Mouse (Mus musculus) hindbrain, embryonic 14.5 days (tissue): ENCODE data around the gene Olfr1288. TPM values are rescaled to one million over a fixed set of nuclear protein-coding genes. Genes with fewer than 3 reads are reported as not detected.

Source experiments
- ATAC-seq: fragments of 200-750 bp; cut with Nextera tagmentation; 2 replicates; pipeline ENCODE4 v1.8.0; 2017; ENCODE audit warnings: moderate number of reproducible peaks, mild to moderate bottlenecking, moderate TSS enrichment, moderate library complexity; ENCODE audit not compliant: low FRiP score
- DNase-seq: peaks from one replicate; pipeline ENCODE4 v3.0.0-alpha.2; 2015; ENCODE audit warnings: low spot score
- H3K27ac ChIP-seq: fragments of 300-500 bp; sonication (generic); 2 replicates; pipeline ENCODE4 v1.5.1; 2014; ENCODE audit warnings: mild to moderate bottlenecking, moderate library complexity
- H3K27me3 ChIP-seq: fragments of 300-500 bp; sonication (generic); 2 replicates; pipeline ENCODE4 v1.6.1; 2014; ENCODE audit warnings: mild to moderate bottlenecking, low read length, mixed read lengths; ENCODE audit not compliant: control insufficient read depth, insufficient read depth
- H3K36me3 ChIP-seq: fragments of 300-500 bp; sonication (generic); replicated peaks from 2 replicates; pipeline ENCODE4 v1.6.1; 2014; ENCODE audit not compliant: control insufficient read depth, insufficient read depth
- H3K4me1 ChIP-seq: fragments of 300-500 bp; sonication (generic); replicated peaks from 2 replicates; pipeline ENCODE4 v1.6.1; 2014; ENCODE audit warnings: antibody characterized with exemption, low read length, mixed read lengths; ENCODE audit not compliant: control insufficient read depth, insufficient read depth
- H3K4me2 ChIP-seq: fragments of 300-500 bp; sonication (generic); replicated peaks from 2 replicates; pipeline ENCODE4 v1.6.1; 2014; ENCODE audit warnings: mild to moderate bottlenecking, moderate library complexity
- H3K4me3 ChIP-seq: fragments of 300-500 bp; sonication (generic); replicated peaks from 2 replicates; pipeline ENCODE4 v1.5.1; 2014; ENCODE audit warnings: mild to moderate bottlenecking, low read length
- H3K9ac ChIP-seq: fragments of 300-500 bp; sonication (generic); 2 replicates; pipeline ENCODE4 v1.6.1; 2014
- H3K9me3 ChIP-seq: fragments of 300-500 bp; sonication (generic); 2 replicates; pipeline ENCODE4 v1.6.1; 2016; ENCODE audit warnings: low read length; ENCODE audit not compliant: control insufficient read depth
- WGBS: fragments of 180-500 bp; shearing (Covaris S2); extraction: QIAGEN DNeasy Blood & Tissue Kit; methylation state at CpG from one replicate; pipeline ENCODE4 v1.1.7; 2014; 5-methylcytosine and 5-hydroxymethylcytosine counted together
- polyA plus RNA-seq: library from polyadenylated mRNA; unstranded; fragments of >200 nt; fragmentation: Nextera tagmentation; extraction: Ambion mirVana; gene quantifications from 2 replicates; pipeline ENCODE4 v1.2.1, GENCODE M21; 2014

The Olfr1288 gene
- not detected in 2 replicates for polyA plus RNA-seq

DNA sequence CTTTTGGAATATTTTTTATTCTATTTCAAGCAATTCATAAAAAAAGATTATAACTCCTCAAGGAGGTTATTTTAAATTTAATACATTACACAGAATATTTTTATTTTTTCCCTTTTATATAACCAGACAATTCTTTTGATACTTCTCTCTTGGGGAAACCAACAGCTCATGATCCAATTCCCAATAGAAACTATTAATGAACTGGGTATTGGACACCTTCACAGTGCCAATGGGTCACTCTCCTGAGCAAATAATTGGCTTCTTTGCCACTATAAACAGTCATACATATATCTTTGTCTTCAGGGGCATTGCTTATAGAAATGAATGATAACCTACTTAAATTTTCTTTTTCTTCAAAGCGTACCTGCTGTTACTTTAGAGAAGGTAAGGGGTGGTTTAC is at the start of gene Olfr1288:
Olfr1288 (plus strand) TSS at position 301 of the 400 bp plus-strand sequence.
- H3K36me3 ChIP-seq, result no peaks in the 10 kb centered on the region
- no peak within 1 kb of the TSS for H3K27ac ChIP-seq
- no peak within 1 kb of the TSS for H3K4me3 ChIP-seq
- H3K4me1 ChIP-seq, result no peaks in the 10 kb centered on the region
- 98% methylated on average over 1 of the region's 1 CpGs for WGBS
- no peak for ATAC-seq
- no peak within 1 kb of the TSS for H3K4me2 ChIP-seq
- H3K9ac ChIP-seq, result no peak within 1 kb of the TSS
- no peaks in the 10 kb centered on the region for H3K27me3 ChIP-seq
- H3K9me3 ChIP-seq, result no peaks in the 10 kb centered on the region
- DNase-seq, result no peak

DNA sequence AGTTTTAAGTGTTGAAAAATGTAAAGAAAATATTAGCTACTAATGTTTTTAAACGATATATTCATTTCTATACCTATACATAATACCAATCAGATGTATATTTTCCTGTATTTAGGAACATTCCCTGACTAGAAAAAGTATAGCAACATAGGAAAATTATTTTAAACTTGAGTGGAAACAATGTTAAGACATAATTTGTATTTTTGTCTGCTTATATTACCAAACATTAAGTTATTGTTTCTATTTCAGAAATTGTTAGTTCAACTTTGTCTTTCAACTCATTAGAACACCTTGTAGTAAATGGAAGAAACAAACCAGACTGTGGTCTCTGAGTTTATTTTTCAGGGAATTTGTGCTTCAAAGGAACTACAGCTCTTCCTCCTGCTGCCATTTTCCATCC is 25.1 kb upstream of the Olfr1288 start, which contains the start of gene Olfr1287:
Olfr1287 (plus strand) TSS at position 301 of the 400 bp plus-strand sequence.
- Histone ChIP-seq H3K4me2 (no peak within 1 kb of the TSS), H3K4me1 (no peaks in the 10 kb centered on the region), H3K9ac (no peak within 1 kb of the TSS), H3K36me3 (no peaks in the 10 kb centered on the region), H3K27me3 (no peaks in the 10 kb centered on the region), H3K27ac (no peak within 1 kb of the TSS), H3K9me3 (no peaks in the 10 kb centered on the region), H3K4me3 (no peak within 1 kb of the TSS)
- DNase-seq, result no peak
- no peak for ATAC-seq
- 90% methylated on average over 1 of the region's 1 CpGs for WGBS

DNA sequence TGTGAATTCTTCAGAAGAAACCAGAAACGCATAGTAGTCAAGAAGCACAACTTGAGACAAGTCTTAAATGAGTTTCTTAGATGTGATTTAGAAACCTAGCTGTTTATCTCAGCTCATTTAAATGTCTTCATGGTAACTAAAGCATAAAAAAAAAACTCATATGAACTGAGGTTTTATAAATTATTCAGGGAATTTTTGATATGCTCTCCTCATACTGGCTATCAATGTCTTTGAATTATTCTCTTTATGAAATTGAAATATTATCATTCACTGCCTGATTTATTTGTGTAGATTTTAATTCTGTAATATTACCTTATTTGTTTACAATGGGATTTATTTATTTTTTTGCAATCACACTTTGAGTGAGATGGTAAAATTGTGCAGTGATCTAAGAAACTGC is 6.6 kb downstream of the Olfr1288 start, which contains the start of gene Olfr1289:
Olfr1289 (plus strand) TSS at position 301 of the 400 bp plus-strand sequence.
- Histone ChIP-seq H3K36me3 (no peaks in the 10 kb centered on the region), H3K4me2 (no peak within 1 kb of the TSS), H3K9ac (no peak within 1 kb of the TSS), H3K9me3 (no peaks in the 10 kb centered on the region), H3K4me3 (no peak within 1 kb of the TSS), H3K27me3 (no peaks in the 10 kb centered on the region), H3K27ac (no peak within 1 kb of the TSS), H3K4me1 (no peaks in the 10 kb centered on the region)
- no peak for ATAC-seq
- no peak for DNase-seq
- 67% methylated on average over 1 of the region's 1 CpGs for WGBS

DNA sequence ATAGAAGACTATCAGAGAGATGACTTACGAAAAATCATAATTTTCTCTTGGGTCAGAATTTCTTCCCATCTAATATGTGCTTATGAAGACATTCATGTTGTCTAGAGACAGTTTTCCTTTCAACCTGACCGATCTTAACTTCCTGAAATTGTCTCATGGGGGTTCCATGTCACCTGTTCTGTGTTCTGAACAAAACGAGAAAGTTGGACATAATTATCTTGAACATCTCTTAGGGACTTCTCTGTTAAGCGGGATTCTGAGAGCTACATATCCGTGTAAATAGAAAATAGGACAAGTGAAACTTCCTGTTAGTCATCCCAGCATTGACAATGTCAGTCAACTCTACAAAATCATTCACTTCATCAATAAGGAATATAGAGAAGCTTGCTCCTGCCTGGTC is 19.8 kb downstream of the Olfr1288 start, which contains the start of gene Olfr1290:
Olfr1290 (minus strand) TSS at position 101 of the 400 bp plus-strand sequence.
- DNase-seq (no peak), ATAC-seq (no peak)

DNA sequence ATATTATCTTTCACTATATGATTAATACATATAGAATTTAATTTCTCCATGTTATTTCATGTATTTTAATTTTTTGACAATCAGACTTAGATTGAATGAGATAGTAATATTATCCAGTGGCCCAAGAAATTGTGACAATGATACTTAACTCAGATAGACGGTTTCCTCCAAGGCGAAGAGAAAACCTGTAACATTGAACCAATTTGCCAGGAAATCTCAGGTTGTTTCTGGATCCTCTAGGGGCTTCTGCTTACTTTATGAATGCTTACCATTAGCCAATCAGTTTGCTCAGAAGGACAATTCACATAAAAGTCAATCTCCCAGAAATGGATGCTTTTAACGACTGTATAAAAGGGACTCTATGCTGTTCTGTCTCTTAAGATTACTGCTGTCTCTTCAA is 23.0 kb downstream of the Olfr1288 start, which contains the start of gene Olfr1291-ps1:
Olfr1291-ps1 (plus strand) TSS at position 301 of the 400 bp plus-strand sequence.
- Histone ChIP-seq H3K4me3 (no peak within 1 kb of the TSS), H3K9ac (no peak within 1 kb of the TSS), H3K27ac (no peak within 1 kb of the TSS), H3K36me3 (no peaks in the 10 kb centered on the region), H3K4me1 (no peaks in the 10 kb centered on the region), H3K9me3 (no peaks in the 10 kb centered on the region), H3K27me3 (no peaks in the 10 kb centered on the region), H3K4me2 (no peak within 1 kb of the TSS)
- DNase-seq (no peak), ATAC-seq (no peak)
- WGBS, result 93% methylated on average over 3 of the region's 3 CpGs

More for the DNA sequence above, 19.8 kb downstream of the Olfr1288 start, which contains the start of gene Olfr1290:
- Histone ChIP-seq H3K4me2 (no peak within 1 kb of the TSS), H3K9me3 (no peaks in the 10 kb centered on the region), H3K4me3 (no peak within 1 kb of the TSS), H3K27ac (no peak within 1 kb of the TSS), H3K9ac (no peak within 1 kb of the TSS), H3K36me3 (no peaks in the 10 kb centered on the region), H3K4me1 (no peaks in the 10 kb centered on the region), H3K27me3 (no peaks in the 10 kb centered on the region)
- WGBS, result 85% methylated on average over 5 of the region's 5 CpGs

DNA sequence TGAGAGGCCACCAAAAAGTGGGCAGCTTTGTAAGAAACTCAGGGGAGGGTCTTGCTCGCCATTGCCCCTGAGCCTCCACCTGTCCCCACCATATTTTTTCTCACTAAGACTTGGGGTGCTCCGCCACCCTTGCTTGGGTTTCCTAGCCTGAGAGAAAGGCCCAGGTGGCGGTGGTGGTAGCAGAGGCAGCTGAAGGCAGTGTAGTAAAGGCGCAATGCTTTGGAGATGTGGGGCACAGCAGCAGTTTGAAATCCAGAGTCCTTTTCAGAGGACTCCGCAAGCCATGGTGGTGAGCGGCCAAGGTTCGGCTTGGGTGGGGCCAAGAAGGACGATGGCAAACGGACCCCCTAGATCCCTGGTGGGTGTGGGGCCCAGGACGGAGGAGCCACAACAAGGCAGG is 43.5 kb downstream of the Olfr1288 start:
- H3K4me2 ChIP-seq, result no peak overlapping the region
- no peak overlapping the region for H3K9ac ChIP-seq
- H3K9me3 ChIP-seq, result peaks cover 7% of the 10 kb centered on the region
- no peaks in the 10 kb centered on the region for H3K36me3 ChIP-seq
- H3K4me3 ChIP-seq, result no peak overlapping the region
- DNase-seq (no peak), ATAC-seq (0 out of 2 replicates have a peak, but pooled peaks have one; percentile 21)
- WGBS, result 95% methylated on average over 10 of the region's 10 CpGs
- H3K4me1 ChIP-seq, result no peaks in the 10 kb centered on the region
- H3K27ac ChIP-seq, result no peak overlapping the region
- no peaks in the 10 kb centered on the region for H3K27me3 ChIP-seq

DNA sequence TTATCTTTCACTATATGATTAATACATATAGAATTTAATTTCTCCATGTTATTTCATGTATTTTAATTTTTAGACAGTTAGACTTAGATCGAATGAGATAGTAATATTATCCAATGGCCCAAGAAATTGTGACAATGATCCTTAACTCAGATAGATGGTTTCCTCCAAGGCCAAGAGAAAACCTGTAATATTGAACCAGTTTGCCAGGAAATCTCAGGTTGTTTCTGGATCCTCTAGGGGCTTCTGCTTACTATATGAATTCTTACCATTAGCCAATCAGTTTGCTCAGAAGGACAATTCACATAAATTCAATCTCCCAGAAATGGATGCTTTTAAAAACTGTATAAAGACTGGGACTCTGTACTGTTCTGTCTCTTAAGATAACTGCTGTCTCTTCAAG is 51.0 kb downstream of the Olfr1288 start, which contains the start of gene Olfr1293-ps:
Olfr1293-ps (plus strand) TSS at position 301 of the 400 bp plus-strand sequence.
- no peak for ATAC-seq
- Histone ChIP-seq H3K4me2 (no peak within 1 kb of the TSS), H3K4me3 (no peak within 1 kb of the TSS), H3K4me1 (no peaks in the 10 kb centered on the region), H3K9ac (no peak within 1 kb of the TSS), H3K36me3 (no peaks in the 10 kb centered on the region), H3K27me3 (no peaks in the 10 kb centered on the region), H3K27ac (no peak within 1 kb of the TSS), H3K9me3 (peaks cover 2% of the 10 kb centered on the region; the same call in 1 of the 2 replicates)
- DNase-seq, result no peak
- 93% methylated on average over 1 of the region's 1 CpGs for WGBS

Other genes starting within 250 kb of the Olfr1288 start
- gene 4930430A15Rik, start 244.5 kb upstream of the Olfr1288 start, polyA plus RNA-seq, result not detected in 2 replicates
- gene Olfr1275, start 238.8 kb upstream of the Olfr1288 start, polyA plus RNA-seq, result not detected in 2 replicates
- gene Olfr1276, start 219.6 kb upstream of the Olfr1288 start, polyA plus RNA-seq, result not detected in 2 replicates
- gene Olfr1277, start 200.0 kb upstream of the Olfr1288 start, polyA plus RNA-seq, result not detected in 2 replicates
- not detected in 2 replicates for gene Olfr1278, start 184.0 kb upstream of the Olfr1288 start, polyA plus RNA-seq
- gene Olfr1279, start 173.5 kb upstream of the Olfr1288 start, polyA plus RNA-seq, result not detected in 2 replicates
- gene Olfr1280, start 160.1 kb upstream of the Olfr1288 start, polyA plus RNA-seq, result not detected in 2 replicates
- gene Olfr1281, start 147.6 kb upstream of the Olfr1288 start, polyA plus RNA-seq, result not detected in 2 replicates
- gene Olfr1282, start 138.0 kb upstream of the Olfr1288 start, polyA plus RNA-seq, result not detected in 2 replicates
- gene Olfr1283, start 107.3 kb upstream of the Olfr1288 start, polyA plus RNA-seq, result not detected in 2 replicates
- not detected in 2 replicates for gene Olfr1284, start 98.6 kb upstream of the Olfr1288 start, polyA plus RNA-seq
- gene Olfr1286, start 51.0 kb upstream of the Olfr1288 start, polyA plus RNA-seq, result not detected in 2 replicates
- not detected in 2 replicates for gene Olfr1287, start 25.0 kb upstream of the Olfr1288 start, polyA plus RNA-seq
- gene Olfr1289, start 6.7 kb downstream of the Olfr1288 start, polyA plus RNA-seq, result not detected in 2 replicates
- not detected in 2 replicates for gene Olfr1290, start 19.7 kb downstream of the Olfr1288 start, polyA plus RNA-seq
- not detected in 2 replicates for gene Olfr1291-ps1, start 23.1 kb downstream of the Olfr1288 start, polyA plus RNA-seq
- not detected in 2 replicates for gene Olfr1293-ps, start 51.1 kb downstream of the Olfr1288 start, polyA plus RNA-seq
- gene Olfr1294, start 66.2 kb downstream of the Olfr1288 start, polyA plus RNA-seq, result not detected in 2 replicates
- gene Olfr1295, start 95.6 kb downstream of the Olfr1288 start, polyA plus RNA-seq, result not detected in 2 replicates
- gene Olfr1297, start 152.4 kb downstream of the Olfr1288 start, polyA plus RNA-seq, result not detected in 2 replicates
- not detected in 2 replicates for gene Olfr1298, start 175.1 kb downstream of the Olfr1288 start, polyA plus RNA-seq
- not detected in 2 replicates for gene Olfr1299, start 187.3 kb downstream of the Olfr1288 start, polyA plus RNA-seq